Mouse (Mus musculus): ENCODE results near the gene Ccdc65. TPM values are rescaled to one million over a fixed set of nuclear protein-coding genes. Genes with fewer than 3 reads are reported as not detected.

Ccdc65 gene
- polyA plus RNA-seq, 1 experiment: not detected

DNA sequence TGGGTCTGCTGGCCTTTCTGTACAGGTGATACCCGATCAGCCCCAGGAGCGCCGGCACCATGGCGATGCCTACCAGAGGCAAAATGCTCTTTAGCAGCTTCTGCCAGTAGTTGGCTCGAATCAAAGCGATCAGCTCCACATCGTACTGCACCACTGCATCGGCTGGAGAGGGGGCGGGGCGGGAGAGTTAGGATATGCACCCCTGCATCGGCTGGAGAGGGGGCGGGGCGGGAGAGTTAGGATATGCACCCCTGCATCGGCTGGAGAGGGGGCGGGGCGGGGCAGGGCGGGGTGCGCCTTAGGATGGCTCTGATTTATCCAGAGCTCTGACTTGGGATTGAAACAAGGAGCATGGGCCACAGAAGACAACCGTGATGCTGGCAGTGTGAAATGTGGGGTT, 16.4 kb downstream of the Ccdc65 start:
- no peak for TF ChIP-seq GATA1 (IDR thresholded peaks at IDR 0.05; ENCODE audit: low read length)

DNA sequence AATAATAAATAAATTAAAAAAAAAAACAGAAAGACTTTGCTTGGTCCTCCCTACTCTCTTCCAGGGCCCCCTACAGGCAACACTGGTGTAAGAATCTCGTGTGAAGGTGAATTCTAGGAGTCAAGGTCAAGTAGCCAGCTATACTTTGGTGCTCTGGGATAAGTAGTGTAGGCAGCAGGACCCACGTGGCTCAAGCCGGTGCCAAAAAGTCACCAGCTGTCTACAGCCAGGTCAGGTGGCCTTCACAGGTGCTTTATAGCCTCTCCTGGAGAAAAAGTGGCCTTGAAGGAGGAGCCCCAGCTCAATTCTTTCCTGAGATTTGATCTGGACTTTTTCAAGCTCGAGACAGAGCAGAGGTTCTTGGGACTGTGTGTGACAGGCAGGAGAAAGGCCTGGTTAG, 18.1 kb downstream of the Ccdc65 start:
- TF ChIP-seq GATA1 (IDR thresholded peaks at IDR 0.05; ENCODE audit: low read length): no peak

DNA sequence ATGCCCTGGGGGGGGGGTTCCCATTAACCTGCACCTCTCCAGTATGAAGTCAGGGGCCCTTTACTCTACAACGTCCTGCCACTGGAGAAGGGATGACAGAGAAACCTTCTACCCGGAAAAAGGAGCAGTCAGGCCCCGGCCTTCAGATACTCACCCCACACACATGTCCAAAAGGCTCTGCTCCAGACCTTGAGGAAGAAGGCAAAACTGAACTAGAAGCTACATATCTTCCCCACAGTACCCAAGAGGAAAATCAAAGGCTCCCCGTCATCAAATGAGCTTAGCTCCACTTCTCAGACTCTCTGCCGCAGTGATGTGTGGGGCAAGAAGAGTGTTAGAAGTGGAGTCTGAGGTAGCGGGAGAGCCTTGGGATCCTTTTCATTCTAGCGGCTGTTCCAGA, 18.7 kb downstream of the Ccdc65 start:
- no peak for TF ChIP-seq GATA1 (IDR thresholded peaks at IDR 0.05; ENCODE audit: low read length)

DNA sequence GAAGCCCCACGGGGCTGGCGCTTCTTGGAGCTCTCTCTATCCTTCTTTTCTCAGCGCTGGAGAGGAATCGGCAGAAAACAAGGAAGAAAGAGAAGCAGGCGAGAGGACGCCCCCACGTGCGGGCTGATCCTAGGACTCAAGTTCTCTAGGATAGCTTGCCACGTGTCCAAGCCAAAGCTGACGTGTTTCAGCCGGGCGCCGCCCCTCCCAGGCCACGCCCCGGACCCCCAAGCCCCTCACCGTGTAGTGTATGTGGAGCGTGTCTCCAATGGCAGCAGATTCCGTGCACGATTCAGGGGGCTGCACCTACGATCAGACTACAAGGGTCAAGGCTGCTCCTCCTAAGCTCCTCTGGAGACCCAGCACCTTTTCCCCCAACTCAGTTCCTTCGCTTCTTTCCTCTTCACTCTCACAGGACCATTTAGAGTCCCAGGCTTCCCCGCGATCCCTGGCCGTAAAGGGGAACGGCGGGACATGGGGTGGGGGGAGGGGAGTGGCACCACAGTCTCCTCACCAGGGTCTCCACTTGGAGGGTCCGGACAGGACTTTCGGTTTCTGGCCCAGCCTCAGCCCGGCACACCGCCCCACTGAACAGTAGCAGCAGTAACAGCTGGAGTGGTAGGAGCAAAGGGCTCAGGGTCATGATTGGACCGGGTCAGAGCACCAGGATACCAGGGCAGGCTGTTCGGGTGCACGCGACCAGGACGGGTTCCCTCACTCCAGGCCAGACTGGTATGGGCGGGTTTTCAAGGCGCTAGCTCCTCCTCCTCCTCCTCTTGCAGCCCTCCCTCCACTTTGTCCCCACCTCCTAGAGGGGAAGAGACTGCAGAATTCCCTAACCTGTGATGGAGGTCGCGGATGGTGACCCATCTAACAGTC, 19.7 kb downstream of the Ccdc65 start, which contains the start of gene Fkbp11:
Gene Fkbp11 (minus strand): TSS at position 756 of the 879 bp plus-strand sequence.
- TF ChIP-seq GATA1 (IDR thresholded peaks at IDR 0.05; ENCODE audit: low read length): no peak

DNA sequence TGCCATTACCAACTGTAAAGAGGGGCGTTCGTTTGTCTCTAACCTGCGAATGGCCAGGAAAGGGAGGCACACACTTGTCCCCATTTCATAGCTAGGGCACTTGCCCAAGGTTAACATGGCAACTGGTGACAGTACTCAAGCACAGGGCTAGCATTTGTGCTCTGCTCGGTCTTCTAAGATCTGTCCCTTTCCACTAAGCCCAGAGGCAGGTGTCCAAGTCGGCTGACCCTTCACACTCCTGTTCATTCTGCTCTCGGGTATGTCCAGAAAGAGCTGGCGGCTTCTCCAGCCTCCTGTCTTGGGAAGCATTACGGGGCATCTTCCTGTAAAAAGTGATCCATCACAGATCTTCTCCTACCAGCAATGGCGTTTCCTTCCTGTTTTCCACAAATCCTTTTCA, 20.4 kb downstream of the Ccdc65 start:
- no peak for TF ChIP-seq GATA1 (IDR thresholded peaks at IDR 0.05; ENCODE audit: low read length)

DNA sequence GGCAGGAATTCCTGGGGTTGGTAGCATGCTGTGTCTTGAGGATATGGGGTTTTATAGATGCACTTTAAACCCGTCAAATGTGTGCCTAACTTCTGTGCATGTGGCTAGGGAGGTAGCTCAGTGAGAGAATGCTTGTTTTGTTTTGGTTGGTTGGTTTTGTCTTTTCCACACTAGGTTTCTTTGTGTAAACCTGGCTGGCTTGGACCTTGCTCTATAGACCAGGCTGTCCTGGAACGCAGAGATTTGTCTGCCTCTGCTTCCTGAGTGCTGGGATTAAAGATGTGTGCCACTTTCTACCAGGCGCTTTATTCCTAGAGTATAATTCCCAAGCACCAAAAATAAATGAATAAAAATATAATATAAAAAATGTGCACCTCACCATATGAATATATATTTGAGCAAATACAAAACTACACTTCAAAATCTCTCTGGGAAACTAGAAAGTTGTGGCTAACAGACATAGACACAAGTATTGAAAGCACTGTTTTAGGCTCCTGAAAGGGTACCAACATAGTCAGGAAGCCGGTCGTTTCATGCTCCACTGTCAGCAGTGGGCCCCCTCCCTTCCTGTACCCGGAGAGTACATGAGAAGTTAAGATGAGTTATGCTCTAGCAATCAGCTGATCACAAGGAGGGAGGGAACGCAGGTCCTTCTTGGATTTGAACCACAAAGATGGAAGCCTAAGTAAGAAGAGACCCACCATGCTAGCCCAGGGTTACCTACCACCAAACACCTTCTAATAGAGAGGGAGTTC, 22.0 kb downstream of the Ccdc65 start:
- TF ChIP-seq GATA1 (IDR thresholded peaks at IDR 0.05; ENCODE audit: low read length): no peak

DNA sequence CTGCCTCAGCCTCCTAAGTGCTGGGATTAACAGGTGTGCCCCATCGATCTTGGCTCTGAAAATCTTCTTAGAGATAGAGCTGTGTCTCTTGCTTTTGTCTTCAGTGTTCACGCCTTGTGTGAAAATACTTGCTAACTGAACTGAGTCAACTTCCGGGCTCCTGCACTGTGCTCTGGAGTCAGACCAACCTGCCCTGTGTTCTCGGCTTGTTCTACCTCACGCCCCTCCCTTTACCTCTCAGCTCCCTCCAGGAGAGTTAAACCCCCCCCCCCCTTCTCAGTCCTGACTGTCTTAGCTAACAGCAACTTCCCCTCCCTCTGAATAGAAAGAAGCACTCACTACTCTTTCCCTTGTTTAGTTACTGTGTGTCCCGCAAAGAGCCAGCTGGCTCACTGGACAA, 22.8 kb downstream of the Ccdc65 start:
- no peak for TF ChIP-seq GATA1 (IDR thresholded peaks at IDR 0.05; ENCODE audit: low read length)

DNA sequence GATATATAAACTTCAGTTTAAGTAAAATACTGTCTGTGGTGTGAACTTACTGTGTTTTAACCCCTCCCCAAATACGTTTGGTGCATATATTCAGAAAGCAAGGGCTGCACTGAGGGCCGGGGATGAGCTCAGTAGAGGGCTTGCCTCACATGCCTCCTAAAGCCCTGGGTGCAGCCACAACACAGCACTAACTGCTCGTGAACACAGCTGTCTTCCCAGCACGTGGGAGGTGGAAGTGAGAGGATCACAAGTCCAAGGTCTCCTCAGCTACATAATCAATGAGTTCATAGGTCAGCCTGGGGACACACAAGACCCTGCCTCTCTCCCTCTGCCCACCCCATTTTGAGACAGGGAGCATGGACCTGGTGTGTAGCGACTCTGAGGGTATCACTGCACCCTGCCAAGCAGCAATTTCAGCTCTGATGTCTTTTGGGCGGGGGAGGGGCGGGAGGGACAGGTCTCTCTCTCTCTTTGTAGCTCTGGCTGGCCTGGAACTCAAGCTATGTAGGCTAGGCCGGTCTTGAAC, 24.1 kb downstream of the Ccdc65 start:
- TF ChIP-seq GATA1 (IDR thresholded peaks at IDR 0.05; ENCODE audit: low read length): no peak

DNA sequence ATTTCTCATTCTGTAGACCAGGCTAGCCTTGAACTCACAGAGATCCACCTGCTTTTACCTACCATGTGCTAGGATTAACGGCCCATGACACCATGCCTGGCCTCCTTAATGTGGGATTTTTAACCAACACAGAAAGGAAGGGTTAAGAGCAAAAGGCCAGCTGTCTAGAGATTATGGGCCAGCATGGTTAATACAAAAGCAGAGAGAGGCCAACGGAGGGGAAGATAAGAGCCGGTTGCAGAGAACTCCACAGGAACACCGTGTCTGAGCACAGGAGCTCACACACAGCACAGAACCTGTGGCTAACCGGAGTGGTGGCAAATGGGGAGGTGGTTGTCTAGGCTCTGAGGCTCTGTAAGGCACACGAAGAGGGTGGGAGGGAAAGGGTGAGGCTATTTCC, 25.4 kb downstream of the Ccdc65 start:
- TF ChIP-seq GATA1 (IDR thresholded peaks at IDR 0.05; ENCODE audit: low read length): no peak

DNA sequence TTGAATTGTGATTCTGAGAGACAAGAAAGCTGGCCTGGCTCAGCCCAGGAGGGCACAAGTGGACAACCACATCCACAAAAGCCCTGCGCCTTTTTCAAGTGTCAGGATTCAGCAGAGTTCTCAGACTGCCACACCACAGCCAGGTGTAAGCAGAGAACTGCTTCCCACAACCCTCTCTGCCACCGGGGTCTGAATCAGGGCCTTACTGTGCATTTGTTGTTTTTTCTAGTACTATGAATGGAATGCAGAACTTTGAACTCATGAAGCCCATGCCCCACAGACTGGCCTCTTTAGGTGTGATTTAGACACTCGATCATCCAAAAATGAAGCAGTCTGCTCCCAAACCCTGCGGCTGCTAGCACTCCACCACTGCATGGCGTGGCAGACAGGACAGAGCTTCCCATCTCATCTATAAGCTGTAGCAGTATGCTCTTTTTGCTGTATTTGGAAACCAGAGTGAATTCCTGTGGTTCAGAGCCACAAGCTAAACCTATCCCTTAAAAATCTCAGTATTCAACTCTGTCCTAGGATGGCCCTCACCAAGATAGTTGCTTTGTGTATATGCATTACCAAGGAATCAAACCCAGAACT, 26.1 kb downstream of the Ccdc65 start:
- TF ChIP-seq GATA1 (IDR thresholded peaks at IDR 0.05; ENCODE audit: low read length): no peak

DNA sequence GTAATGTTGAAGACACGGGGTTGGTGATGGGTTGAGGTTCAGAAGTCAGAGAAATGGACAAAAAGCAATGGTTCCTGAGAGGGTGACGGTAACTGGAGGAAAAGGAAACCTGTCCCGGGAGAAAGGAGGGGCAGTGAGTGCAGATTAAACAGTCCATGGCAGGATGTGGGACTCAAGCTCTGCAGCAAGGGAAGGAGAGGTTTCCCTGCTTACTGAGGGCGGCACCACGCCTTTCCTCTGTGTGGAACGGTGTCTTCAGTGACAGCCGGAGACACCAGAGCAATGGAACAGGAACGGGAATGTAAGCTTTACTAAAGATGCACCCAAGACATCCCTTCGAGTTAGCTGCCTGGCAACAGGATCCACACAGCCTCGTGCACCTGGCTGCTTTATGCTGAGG, 28.5 kb downstream of the Ccdc65 start:
- no peak for TF ChIP-seq GATA1 (IDR thresholded peaks at IDR 0.05; ENCODE audit: low read length)

DNA sequence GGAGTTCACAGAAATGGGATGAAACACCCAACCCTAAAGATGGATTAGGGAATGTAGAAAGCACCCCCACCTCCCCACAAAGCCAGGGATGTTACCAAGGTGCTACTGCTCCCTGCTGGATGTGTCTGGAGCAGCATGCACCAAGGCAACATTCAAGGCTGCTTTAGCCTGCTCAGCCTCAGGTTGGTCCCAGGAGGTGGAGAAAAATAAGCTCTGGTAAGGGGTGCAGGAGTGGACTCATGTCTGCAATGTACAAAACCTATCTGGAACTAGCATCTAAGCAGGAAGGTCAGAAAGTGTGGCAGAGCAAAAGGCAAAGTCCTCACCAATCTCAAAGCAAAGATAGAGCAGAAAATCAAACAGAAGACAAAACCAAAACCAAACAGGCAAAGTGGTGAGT, 29.9 kb downstream of the Ccdc65 start:
- TF ChIP-seq GATA1 (IDR thresholded peaks at IDR 0.05; ENCODE audit: low read length): no peak

DNA sequence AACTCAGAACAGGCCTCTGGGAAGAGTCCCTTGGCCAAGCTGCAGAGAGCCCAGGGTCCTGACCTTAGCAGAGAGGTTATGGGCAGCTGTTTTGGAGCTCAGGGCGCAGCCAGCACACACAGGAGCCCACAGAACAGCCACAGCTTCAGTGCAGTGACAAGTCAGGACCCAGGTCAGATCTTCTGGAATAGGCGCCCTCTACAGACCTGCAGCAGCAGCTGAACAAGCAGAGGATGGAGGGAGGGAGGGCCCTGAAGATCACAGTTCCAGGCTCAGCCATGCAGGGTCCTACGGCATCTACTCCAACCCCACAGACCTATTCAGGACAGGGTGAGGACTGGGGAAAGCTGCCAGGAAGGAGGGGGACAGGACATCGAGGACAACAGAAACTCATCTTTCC, 30.8 kb downstream of the Ccdc65 start:
- no peak for TF ChIP-seq GATA1 (IDR thresholded peaks at IDR 0.05; ENCODE audit: low read length)

DNA sequence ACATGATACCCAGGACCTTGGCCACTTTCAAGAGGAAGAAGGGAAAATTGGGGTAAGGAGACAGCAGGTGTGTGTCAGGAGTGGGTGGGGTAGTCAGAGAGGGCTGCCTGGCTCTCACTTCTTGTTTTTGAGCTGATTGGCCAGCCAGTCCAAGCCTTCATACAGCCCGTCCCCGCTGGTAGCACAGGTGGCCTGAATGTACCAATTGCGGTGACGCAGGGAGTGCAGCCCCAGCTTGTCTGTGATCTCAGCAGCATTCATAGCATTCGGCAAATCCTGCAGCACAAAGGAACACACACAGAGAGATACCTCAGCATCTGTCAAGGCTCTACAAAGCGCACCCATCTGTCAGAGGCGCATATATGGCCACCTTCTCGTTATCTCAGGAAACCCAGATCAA, 32.2 kb downstream of the Ccdc65 start:
- no peak for TF ChIP-seq GATA1 (IDR thresholded peaks at IDR 0.05; ENCODE audit: low read length)

DNA sequence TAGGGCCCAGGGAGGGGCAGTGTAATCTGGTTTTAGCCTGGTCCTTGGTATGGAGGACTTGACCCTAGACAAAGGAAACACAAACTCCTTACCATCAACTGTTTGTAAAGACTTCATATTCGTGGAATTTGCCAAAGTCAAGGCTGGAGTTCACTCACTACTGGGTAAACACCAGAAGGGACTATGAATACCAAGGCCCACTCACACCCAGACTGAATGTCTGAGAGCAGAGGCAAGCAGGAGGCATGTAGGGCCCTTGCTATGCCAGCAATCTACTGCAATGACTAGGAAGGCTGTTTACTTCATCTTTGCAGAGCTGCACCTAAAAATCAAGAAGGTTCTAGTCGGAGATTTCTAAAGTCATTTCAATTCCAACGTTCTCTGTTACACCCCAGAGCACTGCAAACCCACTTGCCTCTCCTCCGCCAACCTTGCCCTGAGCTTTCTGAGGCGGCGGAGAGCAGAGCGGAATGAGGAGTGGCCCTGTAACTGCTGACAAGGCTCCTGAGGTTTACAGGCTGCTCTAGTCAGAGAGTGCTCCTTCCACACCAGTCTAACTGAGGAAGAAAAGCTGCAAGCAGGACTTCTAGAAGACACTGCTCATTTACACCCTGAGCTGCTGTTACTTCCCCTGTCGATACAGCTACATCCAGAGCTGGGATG, 34.9 kb downstream of the Ccdc65 start:
- TF ChIP-seq GATA1 (IDR thresholded peaks at IDR 0.05; ENCODE audit: low read length): no peak

Measured in G1E-ER4 (cell line).